Mouse (Mus musculus): Measurements from ENCODE around the gene Sesn3.
"Not testable (repeated sequence)": the region's sequence is repeated elsewhere in the genome, so short reads cannot be mapped to it uniquely, and the experiment has no call there.

Sesn3 gene

DNA sequence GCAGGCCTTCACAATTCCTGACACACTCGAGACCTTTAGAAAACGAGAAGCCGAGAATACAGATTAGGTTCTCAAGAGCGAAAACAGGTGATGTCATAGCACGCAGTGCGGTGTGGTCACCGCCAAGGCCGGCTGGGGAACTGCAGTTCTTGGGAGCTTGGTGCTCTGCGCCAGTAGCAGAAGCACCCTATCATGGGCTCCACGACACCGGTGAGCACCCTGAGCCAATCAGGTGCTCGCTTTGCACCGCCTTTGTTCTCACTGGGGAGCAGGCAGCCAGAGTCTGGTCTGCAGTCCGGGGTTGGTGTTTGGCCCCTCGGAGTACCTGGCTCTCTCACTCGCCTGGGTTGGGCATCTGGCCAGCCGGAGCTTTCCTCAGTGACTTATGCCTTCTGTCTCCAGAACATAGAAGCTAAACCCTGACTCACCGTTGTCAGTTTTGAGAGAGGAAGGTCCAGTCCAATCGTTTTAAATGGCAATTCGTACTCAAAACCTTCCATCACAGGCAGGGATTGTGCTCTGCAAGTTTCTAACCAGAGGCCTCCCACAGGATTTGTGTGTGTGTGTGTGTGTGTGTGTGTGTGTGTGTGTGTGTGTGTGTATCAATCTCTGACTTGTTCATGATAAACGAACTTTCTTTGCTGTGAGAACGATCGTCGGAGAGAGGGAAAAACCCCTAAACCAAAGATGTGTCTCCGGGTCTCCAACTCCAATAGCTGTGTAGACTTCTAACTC lies at the start of gene Sesn3:
Sesn3 (plus strand) TSS at position 82 of the 735 bp plus-strand sequence.
- in situ Hi-C loops (cut with MboI, MseI) = loop anchor here (25.0 kb wide), 1 partner anchor 963 kb away; no protein-coding TSS in a partner anchor

DNA sequence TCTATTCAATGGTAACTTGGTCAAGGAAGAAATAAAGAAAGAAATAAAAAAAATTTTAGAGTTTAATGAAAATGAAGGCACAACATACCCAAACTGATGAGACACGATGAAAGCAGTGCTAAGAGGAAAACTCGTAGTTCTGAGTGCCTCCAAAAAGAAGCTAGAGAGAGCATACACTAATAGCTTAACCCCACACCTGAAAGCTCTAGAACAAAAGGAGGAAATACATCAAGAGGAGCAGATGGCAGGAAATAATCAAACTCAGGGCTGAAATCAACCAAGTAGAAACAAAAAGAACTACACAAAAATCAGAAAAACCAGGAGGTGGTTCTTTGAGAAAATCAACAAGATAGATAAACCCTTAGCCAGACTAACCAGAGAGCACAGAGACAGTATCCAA lies 47.8 kb upstream of the Sesn3 start:
- in situ Hi-C loops (cut with MboI, MseI) = not testable (repeated sequence)

GRCm38 (mm10) chr9:14233702-14234373 lies 41.0 kb upstream of the Sesn3 start:
- in situ Hi-C loops (cut with MboI, MseI) = loop anchor here (5.0 kb wide), 1 partner anchor 102 kb away; no protein-coding TSS in a partner anchor

- in situ Hi-C loops (cut with MboI, MseI) = no loop called here
Observed at GRCm38 (mm10) chr9:14235286-14235685, 39.6 kb upstream of the Sesn3 start.

DNA sequence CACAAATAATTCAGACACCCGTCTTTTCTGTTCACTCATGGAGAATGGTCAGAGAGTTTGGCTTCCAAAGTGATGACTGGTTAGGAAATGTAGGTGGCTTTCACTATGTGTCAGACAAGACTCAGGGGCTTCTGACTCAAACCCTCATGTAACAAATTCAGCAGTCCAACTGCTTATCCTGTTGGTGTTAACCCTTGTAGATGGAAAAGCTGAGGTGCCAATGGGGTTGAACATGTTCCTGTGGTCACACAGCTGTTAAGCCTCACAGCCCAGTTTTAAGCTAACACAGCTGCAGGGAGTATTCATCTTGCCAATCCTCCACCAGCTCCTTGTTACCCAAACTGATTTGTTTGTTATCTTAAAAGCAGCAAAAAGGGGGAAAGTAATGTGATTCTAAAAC lies 33.9 kb upstream of the Sesn3 start:
- in situ Hi-C loops (cut with MboI, MseI) = not testable (repeated sequence)

DNA sequence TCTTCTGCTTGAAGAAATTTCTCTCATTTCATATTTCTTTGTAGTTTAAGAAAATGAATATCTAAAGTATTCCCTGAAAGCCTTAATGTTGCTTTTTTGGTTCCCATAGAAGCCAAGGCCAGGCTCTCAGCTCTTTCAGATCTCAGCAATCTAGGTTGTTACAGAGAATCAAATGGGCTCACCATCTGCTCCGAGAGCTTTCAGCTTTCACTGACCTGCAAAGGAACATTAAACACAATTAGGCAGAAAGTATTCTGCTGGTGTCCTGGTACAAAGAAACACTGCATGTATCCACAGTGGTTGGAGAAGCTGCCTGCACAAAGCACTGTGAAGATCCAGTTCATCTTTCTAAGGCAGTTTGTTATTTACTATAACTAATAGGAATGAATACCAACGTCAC lies 32.6 kb upstream of the Sesn3 start:
- in situ Hi-C loops (cut with MboI, MseI) = no loop called here

GRCm38 (mm10) chr9:14244528-14244927 lies 30.3 kb upstream of the Sesn3 start:
- in situ Hi-C loops (cut with MboI, MseI) = no loop called here

GRCm38 (mm10) chr9:14245013-14245586 lies 29.8 kb upstream of the Sesn3 start:
- in situ Hi-C loops (cut with MboI, MseI) = no loop called here

- in situ Hi-C loops (cut with MboI, MseI) = no loop called here
Observed at GRCm38 (mm10) chr9:14246016-14246799, 28.7 kb upstream of the Sesn3 start.

- in situ Hi-C loops (cut with MboI, MseI) = no loop called here
Observed at GRCm38 (mm10) chr9:14247480-14248208, 27.2 kb upstream of the Sesn3 start.

GRCm38 (mm10) chr9:14248209-14248596 lies 26.7 kb upstream of the Sesn3 start:
- in situ Hi-C loops (cut with MboI, MseI) = no loop called here

DNA sequence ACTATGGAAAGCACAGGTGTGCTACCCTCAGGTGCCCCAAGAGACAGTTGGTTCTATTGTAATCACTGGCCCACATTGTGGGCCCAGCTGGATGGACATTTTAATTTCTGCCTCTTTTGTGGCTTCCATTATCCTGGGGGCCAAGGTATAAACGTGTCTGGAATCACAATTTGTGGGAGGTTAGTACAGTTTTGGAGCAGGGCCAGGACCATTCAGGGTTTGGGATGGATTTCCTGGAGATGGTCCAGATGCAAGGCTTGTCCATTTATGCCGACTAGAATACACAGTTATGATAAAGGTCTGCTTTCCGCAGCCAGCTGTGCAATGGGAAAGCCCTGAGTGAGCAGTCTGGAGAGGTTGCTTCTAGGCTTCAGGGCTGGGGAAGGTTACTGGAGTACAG lies 13.7 kb upstream of the Sesn3 start:
- in situ Hi-C loops (cut with MboI, MseI) = loop anchor here (25.0 kb wide), 1 partner anchor 949 kb away; no protein-coding TSS in a partner anchor

GRCm38 (mm10) chr9:14262568-14262972 lies 12.3 kb upstream of the Sesn3 start:
- in situ Hi-C loops (cut with MboI, MseI) = loop anchor here (25.0 kb wide), 1 partner anchor 950 kb away; no protein-coding TSS in a partner anchor

- in situ Hi-C loops (cut with MboI, MseI) = loop anchor here (25.0 kb wide), 1 partner anchor 954 kb away; no protein-coding TSS in a partner anchor
Observed at GRCm38 (mm10) chr9:14266470-14266869, 8.4 kb upstream of the Sesn3 start.

GRCm38 (mm10) chr9:14268578-14268977 lies 6.3 kb upstream of the Sesn3 start:
- in situ Hi-C loops (cut with MboI, MseI) = loop anchor here (25.0 kb wide), 1 partner anchor 956 kb away; no protein-coding TSS in a partner anchor

DNA sequence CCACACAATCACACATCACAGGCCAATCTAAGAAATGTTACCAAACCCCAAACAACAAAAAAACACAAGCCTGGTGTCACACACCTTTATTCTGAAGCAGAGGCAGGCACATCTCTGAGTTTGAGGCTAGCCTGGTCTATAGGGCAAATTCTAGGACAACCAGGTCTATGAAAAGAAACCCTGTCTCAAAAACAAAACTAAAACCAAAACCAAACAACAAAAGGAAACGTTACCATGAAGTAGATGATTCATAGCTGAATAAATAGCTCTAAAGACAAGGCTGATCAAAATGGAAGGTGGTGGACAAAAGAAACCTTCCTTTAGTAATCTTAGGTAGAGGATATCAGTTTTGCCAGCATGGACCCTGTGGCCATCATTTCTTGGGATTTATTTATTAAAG lies 1.9 kb upstream of the Sesn3 start:
- in situ Hi-C loops (cut with MboI, MseI) = loop anchor here (25.0 kb wide), 1 partner anchor 961 kb away; no protein-coding TSS in a partner anchor

GRCm38 (mm10) chr9:14274586-14274985 lies 281 bp upstream of the Sesn3 start:
- in situ Hi-C loops (cut with MboI, MseI) = loop anchor here (25.0 kb wide), 1 partner anchor 962 kb away; no protein-coding TSS in a partner anchor

DNA sequence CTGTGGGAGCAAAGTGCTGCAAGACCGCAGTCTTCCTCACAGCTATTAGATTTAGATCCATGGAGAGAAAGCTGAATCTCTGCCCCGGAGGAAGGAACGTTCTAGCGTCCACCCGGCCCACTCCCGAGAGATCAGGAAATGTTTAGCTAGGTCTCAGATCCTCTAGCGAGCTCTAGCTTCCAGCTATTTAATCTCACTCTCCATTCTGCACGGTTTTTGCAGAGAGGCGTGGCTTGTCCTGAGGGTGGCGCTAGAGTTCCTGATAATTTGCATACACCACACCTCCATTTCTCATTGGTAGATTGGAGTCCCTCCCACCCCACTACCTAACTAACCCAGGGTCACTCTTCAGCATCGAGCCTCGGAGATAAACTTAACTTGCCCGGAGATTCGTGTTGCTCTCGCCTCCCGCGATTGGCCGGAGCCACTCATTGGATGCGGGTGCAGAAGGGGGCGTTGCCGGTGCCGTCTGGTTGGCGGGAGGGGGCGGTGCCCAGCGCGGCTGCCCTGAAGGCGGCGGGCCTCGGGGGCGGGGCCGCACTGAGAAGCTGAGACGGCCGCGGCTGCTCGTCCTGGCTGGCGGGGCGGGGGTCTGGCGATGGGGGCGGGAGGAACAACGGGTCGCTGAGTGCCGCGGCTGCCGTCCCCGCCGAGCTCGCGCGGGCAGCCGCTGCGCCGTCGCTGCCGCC lies 1.1 kb downstream of the Sesn3 start:
- in situ Hi-C loops (cut with MboI, MseI) = no loop called here

DNA sequence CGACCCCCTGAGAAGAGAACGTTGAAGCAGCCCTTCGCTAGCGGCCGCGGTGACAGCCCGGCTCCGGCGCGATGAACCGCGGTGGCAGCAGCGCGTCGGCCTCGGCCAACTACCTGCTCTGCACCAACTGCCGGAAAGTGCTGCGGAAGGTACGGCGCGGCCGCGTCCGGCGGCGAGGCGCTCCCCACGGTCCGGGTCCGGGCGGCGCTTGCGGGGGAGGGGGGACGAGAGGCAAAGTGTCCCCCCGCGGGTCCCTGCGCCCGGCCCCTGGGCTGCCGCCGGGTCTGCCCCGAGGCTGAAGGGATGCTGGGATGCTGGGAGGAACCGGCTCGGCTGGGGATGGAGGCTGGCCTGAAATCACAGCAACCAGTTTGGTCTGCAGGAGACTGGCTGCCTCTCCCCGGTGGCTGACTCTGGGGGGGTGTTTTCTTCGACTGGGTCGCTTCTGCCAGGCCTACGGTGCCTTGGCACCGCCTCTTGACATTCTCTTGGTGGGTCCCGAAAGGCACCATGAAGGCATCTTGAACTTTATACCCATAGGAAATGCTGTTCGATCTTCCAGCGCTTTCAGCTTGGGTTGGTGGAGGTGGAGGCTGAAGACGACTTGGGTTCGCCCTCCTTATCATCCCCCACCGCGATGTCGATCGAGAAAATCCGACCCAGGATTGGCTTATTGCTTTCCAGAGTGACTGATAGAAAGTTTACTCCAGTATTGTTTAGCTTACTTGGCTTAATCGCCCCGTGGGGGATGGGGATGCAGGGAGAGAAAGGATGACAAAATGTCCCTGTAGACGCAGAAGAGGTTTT lies 1.8 kb downstream of the Sesn3 start:
- in situ Hi-C loops (cut with MboI, MseI) = no loop called here

All from T-helper 1 cell (primary cell).